Mouse (Mus musculus) stomach, postnatal 0 days (tissue): ENCODE data around the gene Ptbp3.

Experiments used
- CTCF ChIP-seq: IDR thresholded peaks from 2 replicates; pipeline ENCODE4 v1.5.1; 2016; ENCODE audit warnings: antibody characterized with exemption, low read depth, mild to moderate bottlenecking, moderate library complexity
- EP300 ChIP-seq: optimal IDR thresholded peaks from 2 replicates; pipeline ENCODE3; 2016; ENCODE audit warnings: antibody characterized with exemption

GRCm38 (mm10) chr4:59582186-59582585 is 33.0 kb upstream of the Ptbp3 start:
- no peak for TF ChIP-seq CTCF
- no peak for TF ChIP-seq EP300
